Mouse (Mus musculus) heart, adult 18-20 months (tissue): ENCODE data around the gene Cep95. TPM values are rescaled to one million over a fixed set of nuclear protein-coding genes. Genes with fewer than 3 reads are reported as not detected.

Source experiments
- DNase-seq, 2 experiments: peaks; one replicate each; pipeline ENCODE4 v3.0.0; 2021 to 2022; ENCODE audit warnings: mixed read lengths in 1 of 2
- microRNA-seq, 2 experiments: library from miRNA; unstranded; fragments of <30 nt; microRNA quantifications; one replicate each; pipeline ENCODE4 v1.2.0; 2022
- total RNA-seq, 2 experiments: library from RNA; stranded (reverse); gene quantifications; 2 replicates each; pipeline ENCODE4 v1.2.3; 2021

Gene Cep95
- total RNA-seq, 2 experiments from 2014 or later, result 3.8 to 5.3 TPM

- DNase-seq, result no peak
Measured at GRCm38 (mm10) chr11:106814601-106815320, 25.7 kb downstream of the Cep95 start.

GRCm38 (mm10) chr11:106815331-106815730 is 26.3 kb downstream of the Cep95 start:
- no peak for DNase-seq

GRCm38 (mm10) chr11:106815761-106816160 is 26.7 kb downstream of the Cep95 start:
- no peak for DNase-seq

GRCm38 (mm10) chr11:106816316-106816715 is 27.3 kb downstream of the Cep95 start:
- DNase-seq, result no peak

GRCm38 (mm10) chr11:106817156-106817555 is 28.1 kb downstream of the Cep95 start:
- no peak for DNase-seq

GRCm38 (mm10) chr11:106817808-106818207 is 28.8 kb downstream of the Cep95 start:
- no peak for DNase-seq

GRCm38 (mm10) chr11:106818341-106818740 is 29.3 kb downstream of the Cep95 start:
- peak in 1 of 2 experiments; percentile 26 for DNase-seq

- DNase-seq, result no peak
Measured at GRCm38 (mm10) chr11:106819595-106819994, 30.5 kb downstream of the Cep95 start.

- DNase-seq, result no peak
Measured at GRCm38 (mm10) chr11:106820252-106820651, 31.2 kb downstream of the Cep95 start.

- peak; percentile 75 to 87 for DNase-seq
Measured at GRCm38 (mm10) chr11:106820972-106821371, 31.9 kb downstream of the Cep95 start.

GRCm38 (mm10) chr11:106821397-106821796 is 32.3 kb downstream of the Cep95 start:
- no peak for DNase-seq

- no peak for DNase-seq
Measured at GRCm38 (mm10) chr11:106822491-106822890, 33.4 kb downstream of the Cep95 start.

- no peak for DNase-seq
Measured at GRCm38 (mm10) chr11:106822911-106823310, 33.9 kb downstream of the Cep95 start.

- no peak for DNase-seq
Measured at GRCm38 (mm10) chr11:106823741-106824140, 34.7 kb downstream of the Cep95 start.

- no peak for DNase-seq
Measured at GRCm38 (mm10) chr11:106824403-106824802, 35.4 kb downstream of the Cep95 start.

- DNase-seq, result no peak
Measured at GRCm38 (mm10) chr11:106828079-106828478, 39.0 kb downstream of the Cep95 start.

- no peak for DNase-seq
Measured at GRCm38 (mm10) chr11:106842002-106842401, 53.0 kb downstream of the Cep95 start.

GRCm38 (mm10) chr11:106851438-106851837 is 62.4 kb downstream of the Cep95 start:
- peak in 1 of 2 experiments; percentile 33 for DNase-seq

Small RNA genes lying within 50 kb of the gene (microRNA-seq; reads per million reads assigned to microRNA genes)
- 0 to 0.38 reads per million in 2 experiments for gene Gm25994
- 14.0 to 17.4 reads per million in 2 experiments for gene Mir3064

Other genes starting within 250 kb of the Cep95 start
- gene Tex2, start 175.8 kb upstream of the Cep95 start, total RNA-seq, result 10 to 100 TPM; 41.5 to 42.0 TPM
- gene Pecam1, start 38.6 kb upstream of the Cep95 start, total RNA-seq, result 100 to 1,000 TPM in 1 of 2 experiments, 10 to 100 TPM in 1; 91.5 to 105 TPM
- 1 to 10 TPM in 1 of 2 experiments, under 1 TPM in 1; 0.54 to 1.7 TPM for gene Milr1, start 38.0 kb upstream of the Cep95 start, total RNA-seq
- 1 to 10 TPM; 3.5 to 4.6 TPM for gene Polg2, start 9.7 kb upstream of the Cep95 start, total RNA-seq
- gene Ddx5, start 67 bp upstream of the Cep95 start, total RNA-seq, result 100 to 1,000 TPM; 291 to 328 TPM
- 10 to 100 TPM; 36.1 to 37.0 TPM for gene Smurf2, start 131.5 kb downstream of the Cep95 start, total RNA-seq
- gene Kpna2, start 210.3 kb downstream of the Cep95 start, total RNA-seq, result 10 to 100 TPM; 70.1 to 72.1 TPM
- gene 1810010H24Rik, start 236.4 kb downstream of the Cep95 start, total RNA-seq, result 1 to 10 TPM; 1.4 to 3.7 TPM